Mouse (Mus musculus): ENCODE measurements around the gene Mrpl54. TPM values are rescaled to one million over a fixed set of nuclear protein-coding genes. Genes with fewer than 3 reads are reported as not detected.

Gene Mrpl54
- total RNA-seq, 1 experiment from 2014 or later: 113 TPM

DNA sequence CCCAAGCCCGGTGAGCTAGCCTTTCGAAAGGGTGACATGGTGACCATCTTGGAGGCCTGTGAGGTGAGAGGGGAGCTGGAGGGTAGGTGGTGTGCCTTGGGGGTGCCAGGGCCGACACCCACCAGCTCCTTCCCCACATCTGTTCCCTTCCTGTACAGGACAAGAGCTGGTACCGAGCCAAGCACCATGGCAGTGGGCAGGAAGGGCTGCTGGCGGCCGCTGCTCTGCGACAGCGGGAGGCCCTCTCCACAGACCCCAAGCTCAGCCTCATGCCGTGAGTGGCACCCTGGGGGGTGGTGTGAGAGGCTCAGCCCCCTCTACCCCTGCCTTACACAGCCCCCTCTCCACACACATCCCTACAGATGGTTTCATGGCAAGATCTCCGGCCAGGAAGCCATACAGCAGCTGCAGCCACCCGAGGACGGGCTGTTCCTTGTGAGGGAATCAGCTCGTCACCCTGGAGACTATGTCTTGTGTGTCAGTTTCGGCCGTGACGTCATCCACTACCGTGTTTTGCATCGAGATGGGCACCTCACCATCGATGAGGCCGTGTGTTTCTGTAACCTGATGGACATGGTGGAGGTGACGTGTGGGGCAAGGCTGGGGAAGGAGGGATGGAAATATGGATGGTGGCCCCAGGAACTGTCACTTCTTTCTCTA lies 7.4 kb downstream of the Mrpl54 start:
- DNase-seq: no peak

DNA sequence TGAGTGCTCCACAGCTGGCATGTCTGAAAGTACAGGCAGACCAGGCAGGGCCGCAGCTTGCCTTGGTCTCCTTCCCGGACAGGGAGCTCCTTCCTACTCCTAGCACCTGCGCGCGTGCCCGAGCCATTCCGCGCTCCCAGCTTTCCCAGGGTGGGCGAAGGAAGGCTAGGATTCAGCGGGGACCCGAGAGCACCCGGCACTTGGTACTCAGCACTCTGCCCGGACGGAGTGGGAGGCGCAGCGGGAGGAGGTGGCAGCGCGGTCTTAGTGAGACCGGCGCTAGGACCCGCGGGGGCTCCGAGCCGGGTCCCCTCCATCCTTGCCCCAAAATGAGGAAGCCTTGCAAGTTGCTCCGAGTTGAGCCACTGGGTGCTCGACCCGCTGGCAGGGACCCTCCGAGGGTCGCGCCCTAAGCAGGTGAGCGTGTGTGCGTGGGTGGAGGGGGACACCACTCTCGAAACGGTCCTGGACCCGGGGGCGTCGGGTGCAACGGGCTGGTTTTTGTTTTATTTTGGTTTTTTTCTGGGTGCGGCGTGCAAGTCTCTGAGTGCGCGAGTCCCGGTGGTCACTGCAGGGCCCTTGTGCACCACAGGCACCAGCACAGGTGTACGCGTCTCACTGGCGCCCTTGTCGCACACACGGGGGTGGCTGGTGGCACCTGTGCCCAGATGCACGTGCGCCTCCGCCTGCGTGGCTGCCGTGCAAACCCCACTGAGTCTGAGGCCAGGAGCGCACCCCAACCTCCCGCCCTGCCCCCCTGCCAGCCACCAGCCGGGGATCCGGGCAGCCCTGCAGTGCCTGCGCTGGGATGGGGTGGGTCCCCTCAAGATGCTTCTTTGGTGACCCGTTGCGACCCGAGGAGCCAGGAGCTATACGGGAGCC lies 9.3 kb downstream of the Mrpl54 start:
- no peak for DNase-seq

DNA sequence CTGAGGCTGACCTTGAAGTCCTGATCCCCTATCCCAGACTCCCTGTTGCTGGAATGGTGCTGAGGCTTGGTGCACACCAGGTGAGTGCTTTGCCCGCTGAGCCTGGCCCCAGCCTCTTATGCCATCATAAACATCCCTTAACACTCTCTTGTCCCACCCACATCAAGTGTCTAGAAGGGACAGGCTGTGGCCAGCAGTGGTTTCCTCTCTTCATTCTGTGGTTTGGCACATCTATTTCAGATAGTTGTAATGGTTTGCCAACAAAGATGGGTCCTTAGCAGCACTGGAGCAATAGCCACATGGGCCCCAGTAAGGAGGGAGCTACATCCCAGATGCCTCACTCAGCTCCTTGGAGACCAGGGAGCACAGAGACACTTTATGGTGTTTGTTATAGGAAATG lies 11.8 kb downstream of the Mrpl54 start:
- DNase-seq: no peak

DNA sequence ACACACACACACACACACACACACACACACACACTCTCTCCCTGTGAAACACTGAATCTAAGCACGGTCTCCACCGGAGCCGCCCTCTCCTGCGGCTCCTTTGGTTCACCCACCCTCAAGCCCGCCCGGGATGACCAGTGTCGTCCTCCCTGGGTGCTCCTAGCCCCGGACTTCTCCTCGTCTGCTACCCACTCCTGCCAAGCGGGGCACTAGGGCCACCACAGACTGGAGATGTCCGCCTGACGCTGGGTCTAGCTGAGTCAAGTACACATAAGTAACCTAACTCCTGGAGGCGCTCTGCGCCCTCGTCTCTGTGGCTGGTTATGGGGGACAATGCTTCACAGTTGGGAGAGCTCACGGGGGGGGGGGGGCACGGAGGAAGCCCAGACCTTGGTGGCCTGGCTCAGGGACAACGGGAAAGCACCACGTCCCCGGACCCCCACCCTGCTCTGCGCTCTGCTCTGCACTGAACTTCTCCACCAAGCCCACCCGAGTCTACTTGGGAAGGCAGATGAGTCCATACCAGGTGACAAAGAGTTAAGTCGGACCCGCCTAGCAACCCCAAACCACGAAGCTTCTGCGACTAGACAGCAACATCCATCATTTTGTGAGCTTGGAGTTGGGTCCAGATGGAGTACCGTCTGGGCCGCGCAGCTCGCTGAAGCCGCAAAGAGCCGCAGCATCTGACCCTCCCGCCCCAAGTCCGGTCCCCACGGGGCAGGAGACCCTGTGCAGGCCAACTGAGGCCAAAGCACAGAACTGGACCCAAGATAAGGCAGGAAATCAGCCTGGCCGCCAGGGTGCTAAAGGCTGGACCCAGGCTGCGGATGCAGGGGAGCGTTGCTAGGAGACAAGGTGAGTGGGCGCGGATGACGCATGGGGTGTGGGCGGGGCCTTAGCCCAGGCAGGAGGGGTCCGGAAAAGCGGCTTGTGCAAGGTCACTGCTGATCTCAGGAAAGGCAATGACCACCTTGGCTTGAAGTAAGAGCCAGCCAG lies 14.0 kb downstream of the Mrpl54 start, which contains the start of gene Matk:
Matk (plus strand) TSS at position 512 of the 996 bp plus-strand sequence.
- peak; percentile 74 for DNase-seq

DNA sequence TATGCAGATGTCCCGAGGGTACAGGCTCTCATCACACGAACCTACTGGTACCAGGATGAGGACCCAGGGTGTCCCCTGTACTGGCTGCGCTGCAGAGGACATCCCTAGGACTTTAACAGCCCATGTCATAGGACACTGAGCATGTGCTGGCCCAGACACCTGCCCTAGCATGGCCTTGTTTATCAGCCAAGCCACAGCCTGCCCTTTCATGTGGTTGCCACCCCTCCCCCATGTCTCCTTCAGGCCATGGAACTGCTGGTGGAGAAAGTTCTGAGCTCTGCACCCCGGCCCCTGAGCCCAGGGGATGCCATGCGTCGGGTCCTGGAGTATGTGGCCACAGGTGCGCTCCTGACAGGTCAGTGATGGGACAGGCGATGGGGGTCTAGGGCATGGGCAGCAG lies 17.3 kb downstream of the Mrpl54 start:
- no peak for DNase-seq

DNA sequence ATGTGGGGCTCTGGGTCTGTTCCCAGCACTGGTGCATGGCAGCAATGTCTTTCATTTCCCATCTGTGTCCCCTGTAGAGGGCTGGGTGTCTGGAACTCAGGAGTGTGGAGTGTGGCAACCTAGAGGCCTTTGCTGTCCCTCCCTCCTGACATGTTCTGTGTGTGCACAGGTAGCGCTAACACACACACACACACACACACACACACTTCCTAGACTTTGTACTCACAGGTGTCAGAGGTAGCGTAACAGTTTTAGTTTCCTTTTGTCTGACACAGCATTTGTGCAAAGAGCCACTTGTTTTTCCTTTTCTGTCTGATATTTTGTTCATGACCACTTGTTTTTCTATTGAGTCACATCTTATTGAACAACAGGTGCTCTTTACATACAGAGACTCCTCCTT lies 18.9 kb downstream of the Mrpl54 start:
- no peak for DNase-seq

DNA sequence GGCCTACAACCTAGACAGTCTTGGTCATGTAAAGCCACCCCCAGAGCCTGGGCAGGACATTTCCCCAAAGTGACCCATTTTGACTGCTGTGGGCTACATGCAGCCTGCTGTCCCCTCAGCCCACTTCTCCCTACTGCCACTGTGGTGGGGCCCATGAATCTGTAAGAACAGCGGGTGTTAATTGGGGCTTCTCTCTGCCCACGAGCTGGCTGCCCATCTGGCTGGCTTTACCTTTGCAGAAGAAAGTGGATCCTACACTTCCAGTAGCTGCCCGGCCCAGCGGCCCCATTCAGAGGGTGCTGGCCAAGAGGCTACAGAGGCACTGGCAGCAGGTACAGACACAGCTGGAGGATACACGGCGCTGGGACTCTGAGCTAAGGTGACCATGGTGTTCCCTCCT lies 21.6 kb downstream of the Mrpl54 start:
- DNase-seq: no peak

DNA sequence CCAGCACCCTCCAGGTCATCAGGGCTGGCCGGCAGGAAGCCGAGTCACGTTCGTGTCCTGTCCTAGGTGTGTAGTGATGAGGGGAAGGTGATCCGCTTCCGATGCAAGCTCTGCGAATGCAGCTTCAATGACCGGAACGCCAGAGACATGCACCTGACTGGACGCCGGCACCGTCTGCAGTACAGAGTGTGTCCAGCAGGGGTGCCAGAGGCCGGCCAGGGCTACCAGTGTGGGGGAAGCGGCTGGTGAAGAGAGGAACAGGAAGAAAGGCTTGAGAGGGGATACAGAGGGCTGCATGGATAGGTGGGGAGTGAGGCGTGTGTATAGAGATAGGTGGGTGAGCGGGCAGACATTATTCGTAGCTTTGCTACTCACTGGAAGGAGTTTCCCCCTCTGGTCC lies 22.1 kb downstream of the Mrpl54 start:
- DNase-seq: peak; percentile 88

DNA sequence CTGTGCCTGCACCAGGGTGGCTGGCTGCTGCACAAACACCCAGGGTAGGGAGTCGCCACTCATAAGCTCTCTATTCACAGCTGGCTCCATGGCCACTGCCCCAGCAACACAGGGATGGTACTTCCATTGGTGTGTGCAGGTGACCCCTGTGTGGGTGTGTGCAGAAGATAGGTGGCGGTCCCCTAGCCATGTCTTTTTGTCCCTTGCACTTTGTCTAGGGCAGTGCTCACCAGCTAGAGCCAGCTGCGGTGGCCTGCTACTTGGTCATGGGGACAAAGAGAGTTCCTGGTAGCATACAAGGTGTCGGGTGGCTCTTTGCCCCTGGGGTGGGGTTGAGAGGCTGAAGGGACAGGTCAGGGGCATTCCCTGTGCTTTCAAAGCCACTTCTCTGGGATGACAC lies 22.6 kb downstream of the Mrpl54 start:
- DNase-seq: no peak

DNA sequence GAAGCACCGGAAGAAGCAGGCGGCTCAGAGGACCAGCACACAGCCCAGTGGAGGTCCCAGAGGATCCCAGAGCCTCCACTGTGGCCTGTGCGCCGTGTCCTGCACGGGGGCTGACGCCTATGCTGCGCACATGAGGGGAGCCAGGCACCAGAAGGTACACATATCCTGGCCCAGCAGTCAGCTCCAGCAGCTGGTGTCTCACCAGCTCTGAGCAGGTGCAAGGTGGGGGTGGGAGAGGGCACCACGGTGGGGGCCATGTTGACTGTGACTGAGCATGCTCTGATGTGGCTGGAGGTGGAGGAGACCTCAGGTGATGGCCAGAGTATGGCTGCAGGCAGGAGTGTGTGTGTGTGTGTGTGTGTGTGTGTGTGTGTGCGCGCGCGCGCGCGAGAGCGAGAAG lies 24.7 kb downstream of the Mrpl54 start:
- no peak for DNase-seq

DNA sequence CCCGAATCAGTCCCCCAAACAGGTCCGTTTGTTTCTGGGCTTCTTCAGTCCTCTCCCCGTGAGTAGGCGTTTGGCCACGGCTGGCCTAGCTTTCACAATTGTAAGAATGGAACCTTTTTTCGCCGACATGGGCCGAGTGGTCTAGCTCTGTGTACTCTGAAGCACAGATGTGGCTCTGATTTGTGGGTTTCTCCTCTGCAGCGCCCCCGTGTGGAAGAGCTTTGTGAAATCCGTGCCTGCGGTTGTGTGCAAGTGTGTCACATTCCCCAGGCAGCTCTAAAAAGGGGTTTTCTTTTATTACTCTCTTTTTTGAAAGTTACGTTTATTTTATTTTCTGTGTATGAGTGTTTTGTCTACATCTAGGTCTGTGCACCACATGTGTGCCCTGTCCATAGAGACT lies 25.9 kb downstream of the Mrpl54 start:
- peak; percentile 81 for DNase-seq

DNA sequence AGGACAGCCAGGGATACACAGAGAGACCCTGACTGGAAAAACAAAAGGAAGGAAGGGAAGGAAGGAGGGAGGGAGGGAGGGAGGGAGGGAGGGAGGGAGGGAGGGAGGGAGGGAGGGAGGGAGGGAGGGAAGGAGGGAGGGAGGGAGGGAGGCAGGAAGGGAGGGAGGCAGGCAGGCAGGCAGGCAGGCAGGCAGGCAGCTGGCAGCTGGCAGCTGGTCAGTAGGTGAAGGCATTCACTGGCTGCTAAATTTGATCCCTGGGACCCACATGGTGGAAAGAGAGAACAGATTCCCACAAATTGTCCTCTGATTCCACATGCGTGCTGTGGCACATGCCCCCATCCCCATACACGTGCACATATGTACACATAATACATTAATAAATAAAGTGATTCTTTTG lies 28.1 kb downstream of the Mrpl54 start:
- no peak for DNase-seq

DNA sequence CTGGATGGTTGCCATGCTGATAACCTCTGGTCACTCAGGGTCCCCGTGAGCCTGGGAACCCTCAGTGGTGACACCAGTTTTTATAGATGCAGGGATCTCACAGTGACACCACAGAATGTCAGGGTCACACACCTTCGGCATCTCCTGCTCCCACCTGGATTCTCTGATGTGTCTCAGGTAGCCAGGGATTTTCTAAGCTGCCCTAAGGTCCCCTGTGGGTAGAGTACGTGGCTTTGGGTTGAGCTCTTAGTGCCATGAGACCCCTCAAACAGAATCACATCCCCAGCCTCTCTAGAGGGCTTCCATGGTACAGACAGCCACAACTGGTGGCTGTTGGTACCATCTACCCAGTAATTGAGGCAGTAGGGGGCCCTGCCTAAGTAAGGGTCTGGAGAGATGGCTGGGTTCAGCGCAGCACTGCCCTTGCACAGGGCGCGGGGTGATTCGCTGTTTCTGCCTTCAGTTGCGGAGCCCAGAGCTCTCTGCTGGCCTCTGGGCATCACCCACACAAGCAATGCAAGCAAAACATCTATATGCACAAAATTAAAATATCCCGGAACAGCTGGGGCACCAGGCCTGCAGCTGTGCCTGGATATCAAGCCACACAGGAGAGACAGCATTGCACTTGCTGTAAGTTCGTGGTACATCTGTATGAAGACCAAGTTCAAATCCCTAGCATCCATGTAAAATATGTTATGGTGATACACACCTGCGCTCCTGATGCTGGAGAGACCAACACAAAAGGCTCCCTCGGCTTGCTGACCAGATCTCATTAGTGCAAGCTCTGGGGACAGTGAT lies 30.1 kb downstream of the Mrpl54 start:
- DNase-seq: no peak

DNA sequence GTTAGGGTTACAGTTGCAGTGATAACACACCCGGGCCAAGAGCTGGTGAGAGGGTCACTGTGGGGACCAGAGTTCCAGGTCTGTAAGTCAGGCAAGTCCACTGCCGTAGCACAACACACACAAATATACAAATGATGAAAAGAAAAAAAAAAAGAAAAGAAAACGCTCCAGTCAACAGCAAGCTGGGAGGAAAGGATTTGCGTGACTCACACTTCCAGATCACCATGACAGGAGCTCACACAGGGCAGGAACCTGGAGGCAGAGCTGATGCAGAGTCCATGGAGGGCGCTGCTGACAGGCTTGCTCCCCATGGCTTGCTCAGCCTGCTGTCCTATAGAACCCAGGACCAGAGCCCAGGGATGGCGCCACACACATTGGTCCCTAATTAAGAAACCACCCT lies 32.5 kb downstream of the Mrpl54 start:
- no peak for DNase-seq

DNA sequence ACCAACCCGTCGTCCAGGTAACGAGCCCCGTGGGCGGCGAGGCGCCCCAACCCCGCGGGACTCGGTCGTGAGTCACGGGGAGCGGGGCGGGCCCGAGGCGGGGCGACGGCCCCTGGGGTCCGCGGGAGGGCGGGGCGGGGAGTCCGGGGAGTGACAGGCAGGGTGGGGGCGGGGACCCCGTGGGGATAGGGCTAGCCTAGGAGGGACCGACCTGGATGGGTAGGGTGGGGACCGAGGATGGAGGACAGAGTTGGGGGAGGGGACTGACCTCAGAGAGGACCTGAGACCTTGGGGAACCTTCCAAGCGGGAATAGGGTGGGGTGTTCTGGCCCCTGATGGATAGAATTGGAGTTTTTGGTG lies 33.5 kb downstream of the Mrpl54 start:
- no peak for DNase-seq

DNA sequence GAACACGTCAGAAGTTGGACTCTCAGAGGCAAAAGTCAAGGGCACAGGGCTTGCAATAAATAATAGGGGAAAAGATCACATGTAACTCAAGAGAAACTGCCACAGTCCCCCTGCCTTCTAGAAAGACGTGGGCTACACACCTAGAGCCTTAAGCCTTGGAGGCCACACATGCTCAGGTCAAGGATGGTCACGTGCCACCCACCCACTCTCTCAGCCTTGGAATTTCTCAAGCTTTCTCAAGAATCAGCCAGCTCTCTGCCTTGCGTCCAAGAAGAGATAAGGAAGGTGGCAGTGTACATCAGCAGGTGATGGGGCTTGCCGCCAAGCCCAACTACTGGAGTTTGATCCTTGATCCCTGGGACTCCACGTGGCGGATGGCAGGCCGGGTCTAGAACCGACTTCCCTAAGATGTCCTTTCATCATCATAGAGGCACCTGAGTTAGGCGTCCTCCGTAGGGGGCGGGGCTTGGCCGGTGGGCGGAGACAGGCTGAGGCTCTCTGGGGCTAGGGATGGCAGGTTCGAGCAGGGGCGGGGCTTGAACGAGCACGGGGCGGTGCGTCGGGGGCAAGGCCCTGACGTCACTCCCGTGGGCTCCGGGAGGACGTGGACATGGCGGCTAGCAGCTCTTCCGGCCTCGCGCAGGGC lies 34.0 kb downstream of the Mrpl54 start, which contains the start of gene Zfr2:
Zfr2 (plus strand) TSS at position 576 of the 646 bp plus-strand sequence.
- peak; percentile 97 for DNase-seq

DNA sequence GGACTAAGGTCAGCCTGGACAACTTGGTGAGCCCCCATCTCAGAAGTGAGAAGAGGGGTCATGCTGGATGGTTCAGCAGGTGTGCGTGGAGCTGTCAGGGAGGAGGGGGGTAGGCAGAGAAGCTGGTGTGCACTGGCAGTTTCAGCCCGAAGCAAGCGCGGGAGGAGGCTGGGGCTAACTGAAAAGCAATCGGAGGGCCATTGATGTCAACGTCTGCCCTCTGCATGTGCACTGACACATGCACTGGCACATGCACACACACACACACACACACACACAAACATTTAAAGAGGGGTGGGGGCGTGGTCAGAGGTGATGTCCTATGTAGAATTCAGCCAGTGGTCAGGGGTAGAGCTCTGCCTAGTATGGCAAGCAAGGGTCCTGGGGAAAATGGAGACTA lies 35.3 kb downstream of the Mrpl54 start:
- no peak for DNase-seq

DNA sequence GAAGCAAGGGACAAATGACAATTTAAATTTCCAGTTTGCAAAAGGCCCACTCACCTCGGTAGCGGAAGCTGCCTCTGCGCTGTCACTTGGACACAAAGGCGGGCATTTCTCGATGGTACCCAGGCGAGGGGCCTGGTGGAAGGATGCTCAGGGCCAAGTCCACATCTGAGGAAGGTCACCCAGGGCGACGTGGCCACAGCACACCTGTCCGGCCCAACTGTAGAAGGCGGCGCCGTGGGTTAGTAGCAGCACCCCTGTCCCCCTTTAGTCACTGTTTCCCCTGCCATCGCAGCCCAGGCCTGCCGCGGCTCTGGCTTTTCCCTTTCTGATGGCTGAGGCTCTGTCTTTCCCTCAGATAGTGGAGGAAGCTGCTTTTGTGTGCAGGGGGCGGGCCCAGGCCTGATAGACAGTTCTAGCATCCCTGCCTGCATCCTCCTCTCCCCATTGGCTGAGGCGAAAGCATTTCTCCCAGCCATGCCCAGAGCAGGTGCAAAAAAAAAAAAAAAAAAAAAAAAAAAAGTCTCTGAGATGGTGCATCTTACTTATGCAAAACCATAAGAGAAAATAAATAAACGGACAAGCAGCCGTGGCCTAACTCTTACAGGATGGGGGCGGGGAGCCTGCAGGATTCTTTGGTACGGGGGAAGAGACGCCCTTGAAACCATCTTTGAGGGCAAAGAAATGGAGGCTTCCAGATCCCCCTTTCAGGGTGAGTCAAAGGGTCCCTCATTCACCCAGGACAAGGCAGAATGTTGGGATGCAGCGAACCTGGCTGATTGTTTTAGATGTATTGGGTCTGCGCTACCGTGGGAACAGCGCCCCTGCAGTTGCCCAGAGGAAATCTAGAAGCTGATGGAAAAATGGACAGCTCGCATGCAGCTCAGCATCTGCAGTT lies 36.0 kb downstream of the Mrpl54 start, which contains the start of gene Atcay:
Atcay (minus strand) TSS at position 396 of the 895 bp plus-strand sequence.
- peak; percentile 41 for DNase-seq

DNA sequence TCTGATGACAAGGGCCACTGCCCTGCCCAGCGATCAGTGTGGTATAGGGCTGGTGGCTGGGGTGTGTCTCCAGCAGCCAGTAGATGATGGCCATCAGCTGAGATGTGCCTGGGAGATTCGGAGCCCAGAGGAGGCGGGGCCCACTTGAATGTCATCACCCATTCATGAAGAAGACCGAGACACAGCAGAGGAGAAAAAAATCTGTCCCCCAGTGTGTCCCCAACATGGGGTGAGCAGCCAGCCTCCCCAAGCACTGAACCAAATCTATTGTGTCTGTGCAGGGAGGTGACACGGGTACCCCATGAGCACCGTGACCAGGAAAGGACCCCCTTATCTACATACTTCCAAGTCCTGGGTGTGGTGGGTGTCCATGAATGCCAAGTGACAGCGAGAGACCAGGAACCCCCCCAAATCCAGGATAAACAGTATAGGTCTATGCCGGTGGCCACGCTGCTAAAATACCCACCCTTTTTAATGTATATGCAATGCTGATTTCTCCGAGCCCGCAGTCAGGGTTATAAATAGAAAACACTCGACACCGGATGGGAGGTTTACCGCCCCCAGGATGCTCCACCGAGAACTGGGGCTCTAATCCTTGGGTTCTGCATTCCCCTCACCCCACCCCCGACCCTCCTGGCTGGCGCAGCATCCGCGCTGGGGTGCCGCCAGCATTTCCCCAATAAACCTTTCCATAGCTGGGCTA lies 36.8 kb downstream of the Mrpl54 start:
- DNase-seq: no peak
